Mouse (Mus musculus): ENCODE measurements around the gene Dusp1. TPM values are rescaled to one million over a fixed set of nuclear protein-coding genes. Genes with fewer than 3 reads are reported as not detected.

Gene Dusp1
- polyA plus RNA-seq, 1 experiment from 2014 or later, result 34.6 TPM

DNA sequence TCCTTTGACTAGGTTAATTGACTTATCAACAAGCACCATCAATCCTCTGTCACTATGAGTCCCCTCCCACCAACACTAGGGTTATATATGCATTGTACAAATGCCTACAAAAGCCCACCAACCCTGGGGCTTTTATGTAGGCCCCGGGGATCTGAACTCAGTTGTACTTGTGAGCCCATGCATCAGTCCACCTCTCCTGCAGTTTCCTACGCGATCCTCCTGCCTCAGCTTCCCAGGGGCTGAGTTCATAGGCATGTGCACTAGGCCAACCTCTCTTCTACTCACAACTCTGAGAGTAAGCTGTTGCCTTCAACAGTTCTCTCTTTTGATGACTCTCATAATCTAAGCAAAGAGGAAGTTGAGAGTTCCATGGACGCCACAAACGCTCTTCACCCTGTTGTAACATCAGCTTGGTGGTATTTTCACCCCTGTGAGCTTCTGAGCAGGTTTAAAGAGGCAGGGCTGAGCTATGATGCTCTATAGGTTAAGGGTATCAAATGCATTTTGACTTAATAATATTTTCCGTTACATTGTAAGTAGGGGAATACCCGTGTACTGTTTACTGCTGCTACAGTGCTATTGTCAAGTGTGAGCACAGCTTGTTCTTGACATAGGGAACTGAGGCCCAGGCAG lies 30.4 kb downstream of the Dusp1 start:
- Histone ChIP-seq H3K36me3 (no peaks in the 10 kb centered on the region), H3K4me2 (no peak overlapping the region), H3K9ac (no peak overlapping the region), H3K27ac (replicated peaks) (no peak overlapping the region), H3K4me3 (no peak overlapping the region), H3K9me3 (no peaks in the 10 kb centered on the region), H3K27me3 (no peaks in the 10 kb centered on the region), H3K4me1 (replicated peaks) (no peaks in the 10 kb centered on the region)
- ATAC-seq (ENCODE audit: low FRiP score, low read depth), result no peak
- 88% methylated on average over 7 of the region's 7 CpGs for WGBS

DNA sequence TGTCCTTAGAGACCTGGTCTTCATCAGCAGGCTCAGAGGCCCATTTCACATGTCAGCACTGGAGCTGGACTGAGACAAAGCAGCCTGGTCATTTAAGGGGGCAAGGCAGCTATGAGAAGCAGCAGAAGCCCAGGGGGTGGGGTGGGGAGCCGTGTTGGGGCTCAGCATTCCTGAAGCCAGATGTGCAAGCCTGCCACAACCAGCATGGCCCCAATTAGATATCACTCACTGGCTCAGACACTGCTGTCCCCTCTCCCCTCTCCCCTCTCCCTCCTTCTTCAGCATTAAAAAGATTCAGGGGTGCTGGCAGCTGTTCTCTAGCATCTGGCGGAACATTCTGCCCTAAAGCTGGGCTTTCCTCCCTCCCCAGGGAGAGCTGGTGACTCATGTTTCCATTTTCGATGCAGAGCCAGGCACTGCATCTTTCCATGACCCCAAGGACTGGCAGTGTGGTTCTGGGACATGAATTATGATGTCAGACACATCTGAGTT lies 31.3 kb downstream of the Dusp1 start:
- Histone ChIP-seq H3K4me2 (no peak overlapping the region), H3K27ac (replicated peaks) (no peak overlapping the region), H3K9ac (no peak overlapping the region), H3K9me3 (no peaks in the 10 kb centered on the region), H3K4me3 (no peak overlapping the region), H3K4me1 (replicated peaks) (no peaks in the 10 kb centered on the region), H3K27me3 (no peaks in the 10 kb centered on the region), H3K36me3 (no peaks in the 10 kb centered on the region)
- ATAC-seq (ENCODE audit: low FRiP score, low read depth), result no peak
- 51% methylated on average over 3 of the region's 3 CpGs for WGBS

DNA sequence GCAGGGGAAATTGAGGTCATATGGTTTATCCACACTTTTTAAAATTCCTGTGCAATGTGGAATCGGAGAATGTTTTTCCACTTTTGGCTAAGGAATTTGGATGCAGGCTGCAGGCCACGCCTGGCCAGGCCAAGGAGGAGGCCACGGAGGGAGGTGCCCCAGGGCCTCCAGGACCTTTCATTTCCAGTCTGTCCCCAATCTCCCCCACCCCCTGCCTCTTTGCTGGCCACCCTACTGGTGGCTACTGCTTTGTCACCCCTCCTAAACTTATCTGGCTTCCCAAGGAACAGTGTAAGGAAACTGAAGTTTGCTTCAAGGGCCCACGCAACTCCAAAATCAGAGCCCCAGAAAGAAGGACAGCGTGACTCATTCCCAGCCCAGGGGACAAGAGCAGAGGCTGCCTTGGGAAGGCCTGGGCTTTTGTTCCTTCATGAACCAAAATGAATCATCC lies 32.1 kb downstream of the Dusp1 start:
- Histone ChIP-seq H3K4me2 (no peak overlapping the region), H3K36me3 (no peaks in the 10 kb centered on the region), H3K27ac (replicated peaks) (no peak overlapping the region), H3K27me3 (no peaks in the 10 kb centered on the region), H3K9ac (no peak overlapping the region), H3K4me3 (no peak overlapping the region), H3K9me3 (no peaks in the 10 kb centered on the region), H3K4me1 (replicated peaks) (no peaks in the 10 kb centered on the region)
- WGBS, result 88% methylated on average over 5 of the region's 5 CpGs
- ATAC-seq (ENCODE audit: low FRiP score, low read depth), result no peak

DNA sequence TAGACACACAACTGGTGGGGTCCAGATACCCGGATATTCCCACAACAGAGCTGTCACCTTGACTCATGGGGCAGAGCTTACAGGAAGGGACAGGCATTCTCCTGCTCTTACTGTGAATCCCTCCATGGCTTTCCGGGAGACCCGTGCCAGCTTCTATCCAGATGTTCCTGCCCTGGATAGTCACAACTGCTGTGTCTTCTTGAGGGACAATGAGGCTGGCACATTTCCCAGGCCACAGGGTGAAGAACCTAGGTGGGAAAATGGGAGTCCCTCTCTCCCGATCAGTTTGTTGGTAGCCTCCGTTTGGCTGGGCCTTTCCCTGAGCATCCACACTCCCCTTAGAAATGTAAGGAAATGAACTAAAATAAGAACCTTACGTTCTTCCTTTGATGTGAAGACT lies 33.2 kb downstream of the Dusp1 start:
- Histone ChIP-seq H3K4me1 (replicated peaks) (no peaks in the 10 kb centered on the region), H3K36me3 (no peaks in the 10 kb centered on the region), H3K4me3 (no peak overlapping the region), H3K4me2 (no peak overlapping the region), H3K9ac (no peak overlapping the region), H3K9me3 (no peaks in the 10 kb centered on the region), H3K27me3 (no peaks in the 10 kb centered on the region), H3K27ac (replicated peaks) (no peak overlapping the region)
- no peak for ATAC-seq (ENCODE audit: low FRiP score, low read depth)
- WGBS, result 89% methylated on average over 6 of the region's 6 CpGs

DNA sequence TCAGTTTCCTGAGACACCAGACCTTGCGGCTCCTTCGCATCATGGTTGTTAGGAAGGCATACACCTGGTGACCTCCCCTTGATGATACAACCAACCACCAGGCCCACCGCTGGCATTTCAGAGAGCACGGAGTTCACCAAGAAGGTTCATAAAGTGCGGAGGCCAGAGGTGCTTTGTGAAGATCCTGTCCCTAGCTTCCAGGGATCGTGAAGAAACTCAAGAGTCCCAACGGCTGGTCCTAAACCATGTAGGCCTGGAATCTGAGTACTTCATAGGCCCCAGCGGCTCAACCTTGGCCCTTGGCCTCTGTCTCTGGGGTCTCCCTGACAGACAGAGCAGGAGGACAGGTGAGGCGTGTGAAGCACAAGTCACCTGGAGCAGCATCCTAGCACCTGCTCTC lies 34.6 kb downstream of the Dusp1 start:
- WGBS, result 95% methylated on average over 9 of the region's 9 CpGs
- H3K36me3 ChIP-seq, result no peaks in the 10 kb centered on the region
- H3K4me1 ChIP-seq (replicated peaks), result no peaks in the 10 kb centered on the region
- H3K9me3 ChIP-seq, result no peaks in the 10 kb centered on the region
- no peak overlapping the region for H3K9ac ChIP-seq
- H3K4me2 ChIP-seq, result no peak overlapping the region
- ATAC-seq (ENCODE audit: low FRiP score, low read depth), result no peak
- H3K4me3 ChIP-seq, result no peak overlapping the region
- no peaks in the 10 kb centered on the region for H3K27me3 ChIP-seq
- no peak overlapping the region for H3K27ac ChIP-seq (replicated peaks)

DNA sequence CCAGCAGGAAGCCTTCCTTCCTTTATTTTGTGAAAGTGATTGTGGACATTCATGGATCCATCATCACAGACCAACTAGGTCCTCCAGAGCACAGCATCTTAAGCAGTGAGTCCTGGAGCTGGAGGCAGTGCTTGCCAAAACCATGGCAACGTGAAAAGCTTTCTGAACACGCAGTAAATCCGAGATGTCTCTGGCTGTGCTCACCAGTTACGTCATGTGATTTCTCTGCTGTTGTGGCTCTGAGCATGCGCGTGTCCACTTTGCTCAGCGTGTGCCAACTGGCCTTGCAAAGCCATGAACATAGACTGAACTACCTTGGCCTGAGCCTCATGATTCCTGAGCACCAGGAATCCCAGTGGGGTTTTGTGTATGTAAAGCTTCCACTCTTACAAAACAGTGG lies 36.6 kb downstream of the Dusp1 start:
- Histone ChIP-seq H3K4me3 (no peak overlapping the region), H3K4me1 (replicated peaks) (no peaks in the 10 kb centered on the region), H3K27me3 (no peaks in the 10 kb centered on the region), H3K4me2 (no peak overlapping the region), H3K9ac (no peak overlapping the region), H3K27ac (replicated peaks) (no peak overlapping the region), H3K36me3 (no peaks in the 10 kb centered on the region), H3K9me3 (no peaks in the 10 kb centered on the region)
- ATAC-seq (ENCODE audit: low FRiP score, low read depth), result no peak
- 65% methylated on average over 7 of the region's 7 CpGs for WGBS

DNA sequence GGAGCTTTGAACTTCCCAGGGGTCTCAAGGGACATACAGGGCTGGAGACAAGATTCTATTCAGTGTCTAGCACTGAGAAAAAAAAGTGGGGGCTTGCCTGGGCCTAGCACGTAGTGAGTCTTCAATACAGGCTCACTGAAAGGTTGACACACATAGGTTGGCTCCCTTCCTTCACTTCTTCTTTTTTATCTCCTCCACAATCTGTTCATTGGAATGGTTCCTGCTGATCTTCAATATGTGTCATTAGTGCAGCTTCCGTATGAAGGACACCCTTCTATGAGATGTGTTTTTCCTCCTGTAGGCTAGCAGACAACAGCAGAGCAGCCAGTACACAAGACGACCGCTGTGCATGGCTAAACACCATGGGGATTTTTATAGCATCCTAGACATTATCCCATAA lies 37.1 kb downstream of the Dusp1 start:
- H3K4me3 ChIP-seq, result no peak overlapping the region
- H3K36me3 ChIP-seq, result no peaks in the 10 kb centered on the region
- no peak overlapping the region for H3K4me2 ChIP-seq
- ATAC-seq (ENCODE audit: low FRiP score, low read depth), result no peak
- no peaks in the 10 kb centered on the region for H3K4me1 ChIP-seq (replicated peaks)
- no peak overlapping the region for H3K9ac ChIP-seq
- no peaks in the 10 kb centered on the region for H3K27me3 ChIP-seq
- WGBS, result 78% methylated on average over 4 of the region's 4 CpGs
- no peak overlapping the region for H3K27ac ChIP-seq (replicated peaks)
- H3K9me3 ChIP-seq, result no peaks in the 10 kb centered on the region

DNA sequence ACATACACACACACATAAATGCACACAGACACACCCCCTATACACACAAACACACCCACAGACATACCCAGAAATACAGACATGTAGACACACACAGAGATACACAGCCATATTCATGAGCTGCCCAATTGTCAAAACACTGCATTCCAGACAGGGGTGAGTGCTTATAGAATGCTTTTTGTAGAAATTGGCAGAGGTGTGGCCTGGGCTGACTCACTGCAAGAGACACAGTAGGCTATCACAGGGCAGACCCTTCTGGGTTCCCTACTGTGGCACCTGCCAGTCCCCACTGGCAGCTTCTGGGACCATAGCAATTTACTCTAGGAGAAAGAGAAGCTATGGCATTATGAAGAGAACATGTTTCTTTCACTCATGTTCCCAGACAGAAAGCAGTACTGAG lies 37.6 kb downstream of the Dusp1 start:
- ATAC-seq (ENCODE audit: low FRiP score, low read depth), result no peak
- H3K4me3 ChIP-seq, result no peak overlapping the region
- H3K9me3 ChIP-seq, result no peaks in the 10 kb centered on the region
- H3K4me2 ChIP-seq, result no peak overlapping the region
- H3K27me3 ChIP-seq, result no peaks in the 10 kb centered on the region
- H3K4me1 ChIP-seq (replicated peaks), result no peaks in the 10 kb centered on the region
- H3K9ac ChIP-seq, result no peak overlapping the region
- no peaks in the 10 kb centered on the region for H3K36me3 ChIP-seq
- no peak overlapping the region for H3K27ac ChIP-seq (replicated peaks)

DNA sequence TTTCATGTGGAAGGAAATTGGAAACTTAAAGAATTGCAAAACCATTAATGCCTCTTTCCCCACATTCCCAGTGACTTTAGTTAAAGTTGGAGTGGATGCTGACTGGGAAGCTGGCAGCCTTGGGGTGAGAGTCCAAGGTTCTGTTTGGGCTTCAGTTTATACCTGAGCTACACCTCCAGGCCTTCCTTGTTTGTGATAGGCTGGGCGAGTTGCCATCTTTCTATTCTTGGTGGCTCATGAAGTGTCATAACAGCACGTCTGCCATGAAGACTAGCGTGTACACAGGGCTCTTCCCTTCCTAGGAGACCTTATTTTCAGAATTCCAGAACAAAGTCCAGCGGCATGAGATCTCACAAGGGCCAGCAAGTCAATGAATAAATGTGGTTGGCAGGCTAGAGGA lies 39.2 kb downstream of the Dusp1 start:
- Histone ChIP-seq H3K27me3 (no peaks in the 10 kb centered on the region), H3K9ac (no peak overlapping the region), H3K4me1 (replicated peaks) (no peaks in the 10 kb centered on the region), H3K4me2 (no peak overlapping the region), H3K4me3 (no peak overlapping the region), H3K27ac (replicated peaks) (no peak overlapping the region), H3K36me3 (no peaks in the 10 kb centered on the region), H3K9me3 (no peaks in the 10 kb centered on the region)
- ATAC-seq (ENCODE audit: low FRiP score, low read depth), result no peak
- 83% methylated on average over 4 of the region's 4 CpGs for WGBS

DNA sequence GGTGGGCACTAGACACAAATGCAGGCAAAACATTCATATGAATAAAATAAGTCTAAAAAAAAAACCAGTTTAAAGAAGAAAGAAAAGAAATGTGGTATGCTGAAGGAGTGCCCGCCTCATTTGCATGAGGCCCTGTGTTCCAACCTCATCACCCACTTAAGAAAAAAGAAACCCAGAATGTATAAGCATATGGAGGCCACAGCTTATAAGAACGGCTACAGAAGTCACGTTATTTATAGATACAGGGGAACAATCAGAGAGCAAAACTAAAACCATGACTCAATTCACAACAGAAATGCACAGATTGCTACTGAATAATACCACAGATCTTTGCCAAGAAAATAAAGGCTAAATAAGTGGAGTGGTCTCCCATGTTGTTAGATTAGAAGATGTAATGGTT lies 43.6 kb downstream of the Dusp1 start:
- H3K4me1 ChIP-seq (replicated peaks), result no peaks in the 10 kb centered on the region
- H3K9me3 ChIP-seq, result no peaks in the 10 kb centered on the region
- no peaks in the 10 kb centered on the region for H3K36me3 ChIP-seq
- H3K4me3 ChIP-seq, result no peak overlapping the region
- ATAC-seq (ENCODE audit: low FRiP score, low read depth), result no peak
- WGBS, result 85% methylated on average over 3 of the region's 3 CpGs
- no peak overlapping the region for H3K4me2 ChIP-seq
- H3K9ac ChIP-seq, result no peak overlapping the region
- H3K27me3 ChIP-seq, result no peaks in the 10 kb centered on the region
- no peak overlapping the region for H3K27ac ChIP-seq (replicated peaks)

DNA sequence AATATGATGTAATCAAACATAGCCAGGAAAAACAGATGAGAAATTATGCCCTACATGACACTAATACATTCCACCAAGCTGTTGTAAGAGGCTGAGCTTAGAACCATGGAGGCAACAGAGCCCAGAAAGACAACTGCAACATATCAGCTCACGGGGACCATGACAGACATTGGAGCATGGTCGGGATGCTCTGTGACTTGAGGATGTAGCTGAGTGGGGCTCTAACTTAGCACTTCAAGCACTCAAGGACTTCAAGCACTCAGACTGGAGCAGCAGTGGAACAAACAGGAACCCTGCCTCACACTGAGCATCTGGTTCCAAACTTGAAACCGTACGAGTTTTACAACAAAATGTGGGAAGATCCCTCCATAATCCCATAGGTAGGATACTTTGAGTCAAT lies 46.3 kb downstream of the Dusp1 start:
- no peak overlapping the region for H3K4me2 ChIP-seq
- 91% methylated on average over 4 of the region's 4 CpGs for WGBS
- H3K9me3 ChIP-seq, result no peaks in the 10 kb centered on the region
- no peaks in the 10 kb centered on the region for H3K36me3 ChIP-seq
- no peak for ATAC-seq (ENCODE audit: low FRiP score, low read depth)
- H3K4me3 ChIP-seq, result no peak overlapping the region
- no peaks in the 10 kb centered on the region for H3K27me3 ChIP-seq
- no peak overlapping the region for H3K9ac ChIP-seq
- H3K4me1 ChIP-seq (replicated peaks), result no peaks in the 10 kb centered on the region
- H3K27ac ChIP-seq (replicated peaks), result no peak overlapping the region

DNA sequence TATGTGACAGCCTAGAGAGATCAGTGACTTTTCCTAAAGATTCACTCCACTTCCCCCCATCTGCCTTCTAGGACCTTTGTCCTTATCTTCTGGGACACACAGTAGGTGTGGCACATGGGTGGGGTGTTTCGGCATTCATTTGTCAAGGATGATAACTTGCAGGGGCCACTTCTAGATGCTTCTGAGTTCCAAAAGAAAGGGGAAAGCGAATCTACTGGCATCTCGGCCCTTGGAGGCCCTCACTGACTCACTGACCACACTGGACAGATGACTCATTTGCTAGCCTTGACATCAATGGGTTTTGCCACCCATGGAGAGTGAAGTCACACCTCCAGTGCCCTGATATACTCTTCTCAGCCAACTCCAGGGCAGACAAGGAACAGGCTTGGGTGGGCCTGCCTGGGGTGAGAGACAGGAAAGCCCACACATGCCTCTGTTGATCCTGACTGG lies 47.3 kb downstream of the Dusp1 start:
- Histone ChIP-seq H3K9ac (no peak overlapping the region), H3K36me3 (no peaks in the 10 kb centered on the region), H3K4me2 (no peak overlapping the region), H3K9me3 (no peaks in the 10 kb centered on the region), H3K27ac (replicated peaks) (no peak overlapping the region), H3K27me3 (no peaks in the 10 kb centered on the region), H3K4me3 (no peak overlapping the region), H3K4me1 (replicated peaks) (no peaks in the 10 kb centered on the region)
- ATAC-seq (ENCODE audit: low FRiP score, low read depth), result no peak
- WGBS, result 88% methylated on average over 3 of the region's 3 CpGs

Data from hindbrain, embryonic 15.5 days (tissue).